Mouse (Mus musculus) G1E (cell line): ENCODE measurements around the gene Hoxa11. TPM values are rescaled to one million over a fixed set of nuclear protein-coding genes. Genes with fewer than 3 reads are reported as not detected.

ENCODE experiments used
- ATAC-seq: 2 replicates; pipeline ENCODE4 v1.8.0; 2016; ENCODE audit warnings: mild to moderate bottlenecking; ENCODE audit not compliant: insufficient number of reproducible peaks, poor library complexity, low FRiP score, severe bottlenecking; ENCODE audit errors: extremely low read depth
- DNase-seq: peaks from one replicate; pipeline ENCODE4 v3.0.0; 2012; ENCODE audit warnings: low spot score
- H3K27me3 ChIP-seq: 2 replicates; pipeline ENCODE4 v1.6.1; 2012; ENCODE audit warnings: mild to moderate bottlenecking, low read length, inconsistent platforms; ENCODE audit not compliant: insufficient read depth
- H3K36me3 ChIP-seq: replicated peaks from 2 replicates; pipeline ENCODE3; 2012; ENCODE audit warnings: mild to moderate bottlenecking, inconsistent platforms
- H3K4me1 ChIP-seq: 2 replicates; pipeline ENCODE4 v1.6.1; 2012; ENCODE audit warnings: low read depth, low read length, inconsistent platforms, mixed read lengths; ENCODE audit not compliant: insufficient read depth
- H3K4me3 ChIP-seq: 2 replicates; pipeline ENCODE4 v1.5.1; 2012; ENCODE audit warnings: low read depth, mild to moderate bottlenecking, inconsistent platforms, low read length, moderate library complexity, mixed read lengths
- H3K9me3 ChIP-seq: replicated peaks from 2 replicates; pipeline ENCODE4 v1.6.1; 2012; ENCODE audit warnings: inconsistent platforms
- CTCF ChIP-seq: IDR thresholded peaks from 2 replicates; pipeline ENCODE4 v1.5.1; 2012; ENCODE audit warnings: low read depth, low read length, inconsistent platforms, mixed read lengths
- GATA1 ChIP-seq: IDR thresholded peaks from 2 replicates; pipeline ENCODE4 v1.6.1; 2012; ENCODE audit warnings: borderline replicate concordance, low read length, inconsistent platforms, mixed read lengths
- GATA2 ChIP-seq: IDR thresholded peaks from 2 replicates; pipeline ENCODE4 v1.6.1; 2012; ENCODE audit warnings: low read depth, low read length, inconsistent platforms, borderline replicate concordance
- POLR2AphosphoS5 ChIP-seq: IDR thresholded peaks from 2 replicates; pipeline ENCODE4 v1.6.1; 2012; ENCODE audit warnings: low read depth, low read length, inconsistent platforms; ENCODE audit not compliant: insufficient replicate concordance
- TAL1 ChIP-seq: conservative IDR thresholded peaks from 2 replicates; pipeline ENCODE4 v1.6.1; 2012; ENCODE audit warnings: low read depth, low read length, inconsistent platforms, mixed read lengths
- polyA plus RNA-seq: library from polyadenylated mRNA; stranded (reverse); fragments of >175 nt; gene quantifications from 2 replicates; pipeline ENCODE4 v1.2.3, GENCODE M21; 2012
- total RNA-seq, 2 experiments: library from RNA; stranded (forward) in 1 of 2; stranded (reverse) in 1 of 2; fragments of 200-1000 nt in 1 of 2; fragments of >200 nt in 1 of 2; fragmentation: Nextera tagmentation in 1 of 2; gene quantifications; 2 replicates each; pipeline ENCODE4 v1.2.3; 2014 to 2017

The Hoxa11 gene
- total and polyA plus RNA-seq, 3 experiments: not detected

- H3K27me3 ChIP-seq: peaks cover 10% of the 10 kb centered on the region; the same call in 1 of the 2 replicates
- no peak overlapping the region for H3K4me3 ChIP-seq
- peaks cover 11% of the 10 kb centered on the region for H3K9me3 ChIP-seq
- H3K4me1 ChIP-seq: no peaks in the 10 kb centered on the region
- ATAC-seq (no peak), DNase-seq (no peak)
- TF ChIP-seq TAL1 (no peak), CTCF (no peak), POLR2AphosphoS5 (no peak), GATA1 (no peak), GATA2 (no peak)
- no peaks in the 10 kb centered on the region for H3K36me3 ChIP-seq
Measured at GRCm38 (mm10) chr6:52200073-52200750, 45.4 kb downstream of the Hoxa11 start.

GRCm38 (mm10) chr6:52197271-52197670 lies 48.3 kb downstream of the Hoxa11 start:
- ATAC-seq: no peak
- Histone ChIP-seq H3K4me1 (no peaks in the 10 kb centered on the region), H3K27me3 (no peaks in the 10 kb centered on the region), H3K4me3 (no peak overlapping the region), H3K9me3 (0 out of 2 replicates have a peak, but pooled peaks cover under 1% of the 10 kb centered on the region), H3K36me3 (no peaks in the 10 kb centered on the region)
- no peak for TF ChIP-seq TAL1
- TF ChIP-seq GATA1: no peak
- no peak for TF ChIP-seq POLR2AphosphoS5
- no peak for TF ChIP-seq GATA2
- TF ChIP-seq CTCF: no peak
- DNase-seq: no peak

- DNase-seq: no peak
- H3K4me1 ChIP-seq: no peaks in the 10 kb centered on the region
Measured at GRCm38 (mm10) chr6:52196811-52197210, 48.8 kb downstream of the Hoxa11 start.

GRCm38 (mm10) chr6:52194690-52195089 lies 50.9 kb downstream of the Hoxa11 start:
- DNase-seq (no peak), ATAC-seq (no peak)
- H3K27me3 ChIP-seq: no peaks in the 10 kb centered on the region
- TF ChIP-seq TAL1 (no peak), GATA1 (no peak), GATA2 (no peak), CTCF (no peak), POLR2AphosphoS5 (no peak)
- no peak overlapping the region for H3K4me3 ChIP-seq
- peaks cover 10% of the 10 kb centered on the region for H3K9me3 ChIP-seq
- H3K36me3 ChIP-seq: no peaks in the 10 kb centered on the region
- no peaks in the 10 kb centered on the region for H3K4me1 ChIP-seq

More at GRCm38 (mm10) chr6:52196811-52197210, 48.8 kb downstream of the Hoxa11 start:
- Histone ChIP-seq H3K36me3 (no peaks in the 10 kb centered on the region), H3K27me3 (no peaks in the 10 kb centered on the region), H3K9me3 (peaks cover 5% of the 10 kb centered on the region), H3K4me3 (no peak overlapping the region)
- no peak for ATAC-seq
- TF ChIP-seq POLR2AphosphoS5 (no peak), GATA1 (no peak), GATA2 (no peak), CTCF (no peak), TAL1 (no peak)

Other genes starting within 250 kb of the Hoxa11 start
- 26.6 and 32.7 TPM in 2 replicates for gene Skap2, start 233.3 kb downstream of the Hoxa11 start, total RNA-seq (2014; fragmentation: Nextera tagmentation)
- 143 and 163 TPM in 2 replicates for gene Skap2, start 233.3 kb downstream of the Hoxa11 start, total RNA-seq (2017)
- gene Skap2, start 233.3 kb downstream of the Hoxa11 start, polyA plus RNA-seq: 4.7 and 5.2 TPM in 2 replicates
- gene Hoxa1, start 87.5 kb downstream of the Hoxa11 start, total RNA-seq (2014; fragmentation: Nextera tagmentation): not detected in 2 replicates
- gene Hoxa1, start 87.5 kb downstream of the Hoxa11 start, total RNA-seq (2017): 0.22 TPM in 1 of 2 replicates, not detected in the other
- gene Hoxa1, start 87.5 kb downstream of the Hoxa11 start, polyA plus RNA-seq: not detected in 2 replicates
- gene Hoxa2, start 81.0 kb downstream of the Hoxa11 start, total RNA-seq (2014; fragmentation: Nextera tagmentation): not detected in 2 replicates
- 0.06 TPM in 1 of 2 replicates, not detected in the other for gene Hoxa2, start 81.0 kb downstream of the Hoxa11 start, total RNA-seq (2017)
- gene Hoxa2, start 81.0 kb downstream of the Hoxa11 start, polyA plus RNA-seq: not detected in 2 replicates
- not detected in 2 replicates for gene 5730596B20Rik, start 68.3 kb downstream of the Hoxa11 start, total RNA-seq (2014; fragmentation: Nextera tagmentation)
- gene 5730596B20Rik, start 68.3 kb downstream of the Hoxa11 start, total RNA-seq (2017): 0.05 and 0.06 TPM in 2 replicates
- not detected in 2 replicates for gene 5730596B20Rik, start 68.3 kb downstream of the Hoxa11 start, polyA plus RNA-seq
- gene Hoxa4, start 54.1 kb downstream of the Hoxa11 start, total RNA-seq (2014; fragmentation: Nextera tagmentation): not detected in 2 replicates
- not detected in 2 replicates for gene Hoxa4, start 54.1 kb downstream of the Hoxa11 start, total RNA-seq (2017)
- gene Hoxa4, start 54.1 kb downstream of the Hoxa11 start, polyA plus RNA-seq: not detected in 2 replicates
- not detected in 2 replicates for gene Hoxa5, start 41.2 kb downstream of the Hoxa11 start, total RNA-seq (2014; fragmentation: Nextera tagmentation)
- gene Hoxa5, start 41.2 kb downstream of the Hoxa11 start, total RNA-seq (2017): 0.05 and 0.06 TPM in 2 replicates
- gene Hoxa5, start 41.2 kb downstream of the Hoxa11 start, polyA plus RNA-seq: not detected in 2 replicates
- gene Hoxa6, start 37.1 kb downstream of the Hoxa11 start, total RNA-seq (2014; fragmentation: Nextera tagmentation): not detected in 2 replicates
- 0.16 TPM in 1 of 2 replicates, not detected in the other for gene Hoxa6, start 37.1 kb downstream of the Hoxa11 start, total RNA-seq (2017)
- gene Hoxa6, start 37.1 kb downstream of the Hoxa11 start, polyA plus RNA-seq: not detected in 2 replicates
- not detected in 2 replicates for gene Hoxa3, start 32.5 kb downstream of the Hoxa11 start, total RNA-seq (2014; fragmentation: Nextera tagmentation)
- gene Hoxa3, start 32.5 kb downstream of the Hoxa11 start, total RNA-seq (2017): 0.16 and 0.17 TPM in 2 replicates
- gene Hoxa3, start 32.5 kb downstream of the Hoxa11 start, polyA plus RNA-seq: not detected in 2 replicates
- gene Gm28308, start 32.5 kb downstream of the Hoxa11 start, total RNA-seq (2014; fragmentation: Nextera tagmentation): not detected in 2 replicates
- gene Gm28308, start 32.5 kb downstream of the Hoxa11 start, total RNA-seq (2017): not detected in 2 replicates
- gene Gm28308, start 32.5 kb downstream of the Hoxa11 start, polyA plus RNA-seq: not detected in 2 replicates
- gene Hoxa7, start 24.0 kb downstream of the Hoxa11 start, total RNA-seq (2014; fragmentation: Nextera tagmentation): not detected in 2 replicates
- gene Hoxa7, start 24.0 kb downstream of the Hoxa11 start, total RNA-seq (2017): 0.23 and 0.66 TPM in 2 replicates
- 0.11 TPM in 1 of 2 replicates, not detected in the other for gene Hoxa7, start 24.0 kb downstream of the Hoxa11 start, polyA plus RNA-seq
- not detected in 2 replicates for gene Hoxa9, start 14.7 kb downstream of the Hoxa11 start, total RNA-seq (2014; fragmentation: Nextera tagmentation)
- gene Hoxa9, start 14.7 kb downstream of the Hoxa11 start, total RNA-seq (2017): 0.05 and 0.12 TPM in 2 replicates
- not detected in 2 replicates for gene Hoxa9, start 14.7 kb downstream of the Hoxa11 start, polyA plus RNA-seq
- gene Hoxa10, start 5.0 kb downstream of the Hoxa11 start, total RNA-seq (2014; fragmentation: Nextera tagmentation): not detected in 2 replicates
- gene Hoxa10, start 5.0 kb downstream of the Hoxa11 start, total RNA-seq (2017): 0.05 TPM in 1 of 2 replicates, not detected in the other
- gene Hoxa10, start 5.0 kb downstream of the Hoxa11 start, polyA plus RNA-seq: not detected in 2 replicates
- gene Hoxa13, start 15.1 kb upstream of the Hoxa11 start, total RNA-seq (2014; fragmentation: Nextera tagmentation): not detected in 2 replicates
- gene Hoxa13, start 15.1 kb upstream of the Hoxa11 start, total RNA-seq (2017): not detected in 2 replicates
- not detected in 2 replicates for gene Hoxa13, start 15.1 kb upstream of the Hoxa11 start, polyA plus RNA-seq
- not detected in 2 replicates for gene Evx1, start 67.7 kb upstream of the Hoxa11 start, total RNA-seq (2014; fragmentation: Nextera tagmentation)
- not detected in 2 replicates for gene Evx1, start 67.7 kb upstream of the Hoxa11 start, total RNA-seq (2017)
- gene Evx1, start 67.7 kb upstream of the Hoxa11 start, polyA plus RNA-seq: not detected in 2 replicates